23 mouse cellular contexts compared by ENCODE assay signal in the genomic region with DNA sequence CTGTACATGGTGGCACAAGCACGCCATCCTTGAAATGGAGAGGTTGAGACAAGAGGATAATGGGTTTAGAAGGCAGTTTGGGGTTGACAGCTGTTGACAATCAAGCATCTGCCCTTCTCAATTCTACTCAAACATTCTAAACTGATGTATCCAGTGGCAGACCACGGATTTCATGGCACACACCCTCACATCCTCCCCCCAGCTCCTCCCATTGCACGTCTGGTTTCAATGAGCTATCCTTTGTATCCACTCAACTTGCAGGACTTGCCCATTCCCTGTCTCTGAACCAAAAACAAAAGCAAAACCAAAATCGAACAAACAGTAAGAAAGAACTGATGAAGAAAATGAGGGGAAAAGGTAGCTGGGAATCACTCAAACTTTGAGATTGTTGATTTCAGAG.
DNase-seq lines count a peak whose midpoint lies in the region; ATAC-seq and TF ChIP-seq lines count a peak whose summit lies in the region.
"Had no signal": no experiment of that assay in that cellular context is flagged by ENCODE, and none has a peak within 500 bp of the region (broad histone marks: within the 10 kb centered on the region; RNA-seq: fewer than 3 reads in every experiment).

No protein-coding gene starts in this region.

- no peak overlapping the region for H3K9ac ChIP-seq in midbrain, embryonic 11.5 days (ENCODE audit: low read length)
- H3K9ac ChIP-seq in midbrain, postnatal 0 days (replicated peaks; ENCODE audit: low read length, poor library complexity, severe bottlenecking): no peak overlapping the region
- no peak overlapping the region for H3K9ac ChIP-seq in embryonic facial prominence, embryonic 14.5 days (ENCODE audit: low read depth, low read length)
- H3K9ac ChIP-seq: embryonic facial prominence, embryonic 12.5 days; embryonic facial prominence, embryonic 15.5 days; forebrain, embryonic 12.5 days; forebrain, embryonic 15.5 days; forebrain, postnatal 0 days had no signal

- H3K4me3 ChIP-seq in midbrain, embryonic 11.5 days (ENCODE audit: low read depth, low read length): no peak overlapping the region
- H3K4me3 ChIP-seq in midbrain, postnatal 0 days (ENCODE audit: low read depth, low read length): no peak overlapping the region
- H3K4me3 ChIP-seq in embryonic facial prominence, embryonic 10.5 days: no peak overlapping the region
- H3K4me3 ChIP-seq in embryonic facial prominence, embryonic 14.5 days (ENCODE audit: low read depth, low read length): no peak overlapping the region
- H3K4me3 ChIP-seq: embryonic facial prominence, embryonic 12.5 days; embryonic facial prominence, embryonic 15.5 days; erythroblast, embryonic 14.5 days; forebrain, embryonic 10.5 days; forebrain, embryonic 12.5 days; forebrain, embryonic 15.5 days had no signal

- H3K9me3 ChIP-seq in midbrain, embryonic 11.5 days (ENCODE audit: control insufficient read depth, low read length): no peaks in the 10 kb centered on the region
- no peaks in the 10 kb centered on the region for H3K9me3 ChIP-seq in midbrain, postnatal 0 days (ENCODE audit: low read length)
- no peaks in the 10 kb centered on the region for H3K9me3 ChIP-seq in embryonic facial prominence, embryonic 10.5 days
- no peaks in the 10 kb centered on the region for H3K9me3 ChIP-seq in embryonic facial prominence, embryonic 14.5 days (ENCODE audit: control insufficient read depth, low read length)
- H3K9me3 ChIP-seq: embryonic facial prominence, embryonic 12.5 days; embryonic facial prominence, embryonic 15.5 days; forebrain, embryonic 10.5 days; forebrain, embryonic 12.5 days; forebrain, embryonic 15.5 days; G1E had no signal

- H3K4me1 ChIP-seq in midbrain, embryonic 11.5 days (ENCODE audit: control insufficient read depth, insufficient read depth, low read length): peaks cover 2% of the 10 kb centered on the region; the same call in 1 of the 2 replicates
- H3K4me1 ChIP-seq in midbrain, postnatal 0 days (ENCODE audit: insufficient read depth, low read length): no peaks in the 10 kb centered on the region
- peaks cover 10% of the 10 kb centered on the region; the same call in 1 of the 2 replicates for H3K4me1 ChIP-seq in embryonic facial prominence, embryonic 10.5 days
- no peaks in the 10 kb centered on the region for H3K4me1 ChIP-seq in embryonic facial prominence, embryonic 14.5 days (ENCODE audit: control insufficient read depth, insufficient read depth, low read length)
- H3K4me1 ChIP-seq: embryonic facial prominence, embryonic 12.5 days; embryonic facial prominence, embryonic 15.5 days; forebrain, embryonic 10.5 days; forebrain, embryonic 12.5 days; forebrain, embryonic 15.5 days had no signal

- no peak for ATAC-seq in midbrain, embryonic 11.5 days (ENCODE audit: low FRiP score)
- no peak for ATAC-seq in midbrain, postnatal 0 days (ENCODE audit: low FRiP score)
- ATAC-seq in embryonic facial prominence, embryonic 14.5 days (ENCODE audit: low read depth): no peak
- no peak for ATAC-seq in CD4-positive, CD25-positive, alpha-beta regulatory T cell, adult 4 months
- ATAC-seq: forebrain, embryonic 15.5 days; forebrain, postnatal 0 days had no signal

- no peaks in the 10 kb centered on the region for H3K27me3 ChIP-seq in midbrain, embryonic 11.5 days (ENCODE audit: control insufficient read depth, insufficient read depth, low read length)
- H3K27me3 ChIP-seq in midbrain, postnatal 0 days (ENCODE audit: insufficient read depth, low read length): no peaks in the 10 kb centered on the region
- no peaks in the 10 kb centered on the region for H3K27me3 ChIP-seq in embryonic facial prominence, embryonic 10.5 days (replicated peaks; ENCODE audit: low read depth, poor library complexity, severe bottlenecking)
- no peaks in the 10 kb centered on the region for H3K27me3 ChIP-seq in embryonic facial prominence, embryonic 14.5 days (replicated peaks; ENCODE audit: control insufficient read depth, insufficient read depth, low read length)
- H3K27me3 ChIP-seq: CH12.LX; embryonic facial prominence, embryonic 12.5 days; embryonic facial prominence, embryonic 15.5 days; forebrain, embryonic 12.5 days; forebrain, embryonic 15.5 days had no signal

- no peak for TF ChIP-seq CTCF in midbrain, postnatal 0 days (IDR thresholded peaks at IDR 0.05)

- WGBS in midbrain, embryonic 11.5 days: 69% methylated on average over 4 of the region's 4 CpGs
- WGBS in midbrain, postnatal 0 days: 83% methylated on average over 4 of the region's 4 CpGs
- WGBS in embryonic facial prominence, embryonic 10.5 days: 60% methylated on average over 4 of the region's 4 CpGs
- 40% methylated on average over 4 of the region's 4 CpGs for WGBS in embryonic facial prominence, embryonic 14.5 days

- no peak overlapping the region for H3K27ac ChIP-seq in midbrain, embryonic 11.5 days (ENCODE audit: low read depth, low read length)
- no peak overlapping the region for H3K27ac ChIP-seq in midbrain, postnatal 0 days (ENCODE audit: low read depth, low read length)
- H3K27ac ChIP-seq in embryonic facial prominence, embryonic 10.5 days (replicated peaks): no peak overlapping the region
- no peak overlapping the region for H3K27ac ChIP-seq in embryonic facial prominence, embryonic 14.5 days (replicated peaks; ENCODE audit: low read depth, low read length)
- H3K27ac ChIP-seq: embryonic facial prominence, embryonic 12.5 days; embryonic facial prominence, embryonic 15.5 days; forebrain, embryonic 10.5 days; forebrain, embryonic 12.5 days; forebrain, embryonic 15.5 days had no signal

- peak; percentile 45 for DNase-seq in midbrain, embryonic 11.5 days (ENCODE audit: low spot score, missing footprints)
- DNase-seq in midbrain, postnatal 0 days (ENCODE audit: low spot score): no peak
- peak; percentile 31 for DNase-seq in embryonic facial prominence, embryonic 10.5 days (ENCODE audit: low spot score)
- peak; percentile 57 for DNase-seq in embryonic facial prominence, embryonic 14.5 days (ENCODE audit: low spot score)
- no peak for DNase-seq in spleen, postnatal 4 days (ENCODE audit: low spot score in 2 of 2)
- DNase-seq: adrenal gland, adult 8-10 months; adrenal gland, postnatal 14 days; adrenal gland, postnatal 36 days; cerebellum, adult 11-12 months; cerebellum, adult 2 months; cerebellum, adult 9-10 months; cerebellum, postnatal 10 days; cerebellum, postnatal 25 days; forebrain, postnatal 0 days had no signal

- H3K36me3 ChIP-seq in midbrain, embryonic 11.5 days (ENCODE audit: control insufficient read depth, insufficient read depth, low read length): no peaks in the 10 kb centered on the region
- no peaks in the 10 kb centered on the region for H3K36me3 ChIP-seq in midbrain, postnatal 0 days (ENCODE audit: insufficient read depth, low read length)
- H3K36me3 ChIP-seq in embryonic facial prominence, embryonic 10.5 days (replicated peaks): peaks cover 2% of the 10 kb centered on the region; the same call in 1 of the 2 replicates
- peaks cover 2% of the 10 kb centered on the region; the same call in 1 of the 2 replicates for H3K36me3 ChIP-seq in embryonic facial prominence, embryonic 14.5 days (ENCODE audit: control insufficient read depth, insufficient read depth, low read length)
- H3K36me3 ChIP-seq: embryonic facial prominence, embryonic 15.5 days; forebrain, embryonic 10.5 days; forebrain, embryonic 12.5 days; forebrain, embryonic 15.5 days had no signal

- no peak overlapping the region for H3K4me2 ChIP-seq in midbrain, embryonic 11.5 days
- H3K4me2 ChIP-seq in midbrain, postnatal 0 days (ENCODE audit: low read depth, low read length, poor library complexity, severe bottlenecking): no peak overlapping the region
- no peak overlapping the region for H3K4me2 ChIP-seq in embryonic facial prominence, embryonic 14.5 days (ENCODE audit: low read depth, low read length)
- H3K4me2 ChIP-seq: embryonic facial prominence, embryonic 12.5 days; embryonic facial prominence, embryonic 15.5 days; forebrain, embryonic 12.5 days; forebrain, embryonic 15.5 days had no signal

Comparison
In these comparisons a context has a peak if more than half of its experiments do, and no peak if none do; other contexts are left out.
1. DNase-seq: peak in midbrain, embryonic 11.5 days (single experiment), embryonic facial prominence, embryonic 10.5 days (single experiment) and embryonic facial prominence, embryonic 14.5 days (single experiment); none in midbrain, postnatal 0 days (single experiment) and spleen, postnatal 4 days (0 of 2).